Mouse (Mus musculus) heart, postnatal 0 days (tissue): Measurements from ENCODE around the gene Araf.

Experiments used
- CTCF ChIP-seq: IDR thresholded peaks from 2 replicates; pipeline ENCODE4 v1.5.1; 2016; ENCODE audit warnings: antibody characterized with exemption, control low read depth, low read depth
- EP300 ChIP-seq: IDR thresholded peaks from 2 replicates; pipeline ENCODE4 v1.6.1; 2016; ENCODE audit warnings: antibody characterized with exemption, low read depth

- TF ChIP-seq EP300 (no peak), CTCF (no peak)
Observed at GRCm38 (mm10) chrX:20792417-20792816, 5.2 kb upstream of the Araf start.
